Mouse (Mus musculus): Measurements from ENCODE around the gene Arhgap17.

- TF ChIP-seq CTCF (conservative IDR thresholded peaks at IDR 0.05; ENCODE audit: low read length) (no peak), NANOG (IDR thresholded peaks at IDR 0.05; ENCODE audit: borderline replicate concordance, low read length) (no peak)
These were observed 10.6 kb downstream of the Arhgap17 start for GRCm38 (mm10) chr7:123359101-123359500.

All from E14TG2a.4 (cell line).